Mouse (Mus musculus): ENCODE results near the gene Cd40.

GRCm38 (mm10) chr2:165091433-165091965 is 36.1 kb downstream of the Cd40 start:
- no peak for TF ChIP-seq CTCF (IDR thresholded peaks at IDR 0.05; ENCODE audit: low read depth)
- no peak for TF ChIP-seq EP300 (IDR thresholded peaks at IDR 0.05; ENCODE audit: low read depth)
